Mouse (Mus musculus): ENCODE results near the gene Ppp6r1.

DNA sequence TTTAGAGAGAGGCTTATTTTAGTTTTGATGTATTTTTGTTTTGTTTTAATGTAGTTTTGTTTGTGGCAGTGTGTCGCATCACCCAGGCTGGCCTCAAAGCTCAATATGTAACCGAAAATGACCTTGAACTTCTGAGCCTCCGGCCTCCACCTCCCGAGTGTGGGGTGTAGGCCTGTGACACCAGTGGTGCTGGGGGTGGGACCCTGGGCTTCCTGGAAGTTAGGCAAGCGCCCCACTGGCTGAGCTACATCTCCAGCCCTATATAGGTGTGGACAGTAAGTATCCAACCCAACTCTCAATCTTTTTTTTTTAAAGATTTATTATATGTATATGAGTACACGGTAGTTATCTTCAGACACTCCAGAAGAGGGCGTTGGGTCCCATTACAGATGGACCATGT is 44.4 kb upstream of the Ppp6r1 start:
- no peak for TF ChIP-seq TAL1 (IDR thresholded peaks at IDR 0.05; ENCODE audit: low read length)
- TF ChIP-seq GATA1 (IDR thresholded peaks at IDR 0.05; ENCODE audit: low read length): no peak
